Mouse (Mus musculus) layer of hippocampus, adult 11-12 months (tissue): ENCODE results near the gene Immp2l.
"Not testable (repeated sequence)": the region's sequence is repeated elsewhere in the genome, so short reads cannot be mapped to it uniquely, and the experiment has no call there.

Experiments
- DNase-seq: peaks from one replicate; pipeline ENCODE4 v3.0.0; 2022; ENCODE audit warnings: low spot score

Immp2l gene

GRCm38 (mm10) chr12:41689809-41690208, 665.9 kb downstream of the Immp2l start:
- DNase-seq: no peak

GRCm38 (mm10) chr12:41710608-41711007, 686.7 kb downstream of the Immp2l start:
- no peak for DNase-seq

- no peak for DNase-seq
These were observed 693.1 kb downstream of the Immp2l start for GRCm38 (mm10) chr12:41716946-41717345.

- no peak for DNase-seq
These were observed 700.7 kb downstream of the Immp2l start for GRCm38 (mm10) chr12:41724585-41724984.

GRCm38 (mm10) chr12:41726720-41727119, 702.8 kb downstream of the Immp2l start:
- no peak for DNase-seq

GRCm38 (mm10) chr12:41727221-41727620, 703.3 kb downstream of the Immp2l start:
- no peak for DNase-seq

GRCm38 (mm10) chr12:41727764-41728338, 704.0 kb downstream of the Immp2l start:
- no peak for DNase-seq

- no peak for DNase-seq
These were observed 704.6 kb downstream of the Immp2l start for GRCm38 (mm10) chr12:41728467-41728866.

GRCm38 (mm10) chr12:41729780-41730179, 705.9 kb downstream of the Immp2l start:
- no peak for DNase-seq

GRCm38 (mm10) chr12:41733168-41733567, 709.3 kb downstream of the Immp2l start:
- no peak for DNase-seq

- DNase-seq: no peak
These were observed 719.0 kb downstream of the Immp2l start for GRCm38 (mm10) chr12:41742887-41743286.

- DNase-seq: no peak
These were observed 739.5 kb downstream of the Immp2l start for GRCm38 (mm10) chr12:41763396-41763795.

- DNase-seq: no peak
These were observed 750.1 kb downstream of the Immp2l start for GRCm38 (mm10) chr12:41773961-41774360.

- no peak for DNase-seq
These were observed 750.9 kb downstream of the Immp2l start for GRCm38 (mm10) chr12:41774623-41775323.

- DNase-seq: not testable (repeated sequence)
These were observed 753.9 kb downstream of the Immp2l start for GRCm38 (mm10) chr12:41777762-41778161.

- not testable (repeated sequence) for DNase-seq
These were observed 769.8 kb downstream of the Immp2l start for GRCm38 (mm10) chr12:41793681-41794080.

GRCm38 (mm10) chr12:41829517-41829916, 805.6 kb downstream of the Immp2l start:
- DNase-seq: peak; percentile 11

GRCm38 (mm10) chr12:41831731-41832130, 807.8 kb downstream of the Immp2l start:
- no peak for DNase-seq

- no peak for DNase-seq
These were observed 810.8 kb downstream of the Immp2l start for GRCm38 (mm10) chr12:41834646-41835045.

- DNase-seq: no peak
These were observed 814.5 kb downstream of the Immp2l start for GRCm38 (mm10) chr12:41838334-41838847.

- no peak for DNase-seq
These were observed 815.4 kb downstream of the Immp2l start for GRCm38 (mm10) chr12:41839241-41839640.

GRCm38 (mm10) chr12:41842694-41843329, 818.9 kb downstream of the Immp2l start:
- no peak for DNase-seq

- DNase-seq: no peak
These were observed 828.1 kb downstream of the Immp2l start for GRCm38 (mm10) chr12:41851896-41852470.
